Mouse (Mus musculus): ENCODE measurements around the gene Nlrp6.

DNA sequence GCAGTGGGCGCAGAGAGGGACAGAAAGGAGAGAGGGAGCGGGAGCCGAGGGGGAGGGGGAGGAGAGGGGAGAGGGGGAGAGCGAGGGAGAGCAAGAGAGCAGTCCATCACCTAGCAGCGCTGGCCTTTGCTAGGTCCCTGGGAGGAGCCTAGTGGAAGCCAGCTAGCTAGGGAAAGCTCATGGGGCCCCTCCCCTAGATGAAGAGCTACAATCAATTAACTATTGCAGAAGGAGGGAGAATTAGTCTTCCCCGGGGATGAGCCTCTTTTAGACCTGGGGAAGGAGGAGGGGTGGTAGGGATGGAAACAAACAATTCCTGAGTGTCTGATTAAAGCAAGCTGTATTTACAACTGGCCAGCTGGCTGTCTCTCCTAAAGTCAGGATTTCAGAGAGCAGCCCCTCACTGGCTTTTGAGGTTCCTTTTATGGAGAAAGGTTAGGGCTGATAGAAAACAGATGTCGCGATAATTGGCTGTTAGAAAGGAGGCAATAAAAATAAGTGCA, 19.0 kb downstream of the Nlrp6 start:
- no peak for TF ChIP-seq CTCF (IDR thresholded peaks at IDR 0.05; ENCODE audit: control insufficient read depth, insufficient read depth, insufficient replicate concordance, low read depth, low read length)
- TF ChIP-seq POLR2A (IDR thresholded peaks at IDR 0.05; ENCODE audit: control insufficient read depth, low read depth, low read length), result no peak

All from testis, adult 2 months (tissue).